Mouse (Mus musculus) spleen, adult 2 months (tissue): Measurements from ENCODE around the gene Dph7.

Source experiments
- CTCF ChIP-seq: fragments of 200-500 bp; IDR thresholded peaks from 2 replicates; pipeline ENCODE4 v1.5.1; 2011; ENCODE audit warnings: mild to moderate bottlenecking, inconsistent platforms; ENCODE audit not compliant: insufficient read depth, insufficient read length, insufficient replicate concordance; ENCODE audit errors: extremely low read depth
- POLR2A ChIP-seq: fragments of 200-500 bp; IDR thresholded peaks from 2 replicates; pipeline ENCODE4 v1.6.1; 2011; ENCODE audit warnings: low read depth, low read length, inconsistent platforms

GRCm38 (mm10) chr2:24970386-24970785 lies 8.2 kb downstream of the Dph7 start:
- no peak for TF ChIP-seq CTCF
- no peak for TF ChIP-seq POLR2A
